Mouse (Mus musculus) retina, adult 2 months (tissue): ENCODE data around the gene Tssk4.

Source experiments
- DNase-seq: peaks from one replicate; pipeline ENCODE4 v3.0.0-alpha.2; 2012; ENCODE audit warnings: low read depth, low spot score

Gene Tssk4

DNA sequence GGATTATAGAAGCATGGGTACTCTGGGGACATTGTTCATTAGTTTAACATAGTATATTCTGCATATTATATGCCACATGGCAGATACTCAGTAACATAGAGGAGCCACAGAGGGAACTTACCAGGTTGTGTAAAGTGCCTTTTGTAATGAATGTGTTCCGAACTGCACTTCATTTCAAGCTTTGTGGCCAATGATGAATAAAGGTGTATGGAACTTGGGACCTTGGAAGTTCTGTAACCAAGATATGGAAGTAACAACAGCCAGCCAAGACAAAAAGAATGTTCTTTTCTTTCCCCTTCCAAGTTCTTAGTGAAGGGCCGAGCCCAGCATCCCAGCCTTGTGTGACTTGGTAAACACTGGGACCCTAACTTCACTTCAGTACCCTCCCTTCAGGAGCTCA is at the start of gene Tssk4:
Tssk4 (plus strand) TSS at position 301 of the 400 bp plus-strand sequence.
- no peak for DNase-seq

DNA sequence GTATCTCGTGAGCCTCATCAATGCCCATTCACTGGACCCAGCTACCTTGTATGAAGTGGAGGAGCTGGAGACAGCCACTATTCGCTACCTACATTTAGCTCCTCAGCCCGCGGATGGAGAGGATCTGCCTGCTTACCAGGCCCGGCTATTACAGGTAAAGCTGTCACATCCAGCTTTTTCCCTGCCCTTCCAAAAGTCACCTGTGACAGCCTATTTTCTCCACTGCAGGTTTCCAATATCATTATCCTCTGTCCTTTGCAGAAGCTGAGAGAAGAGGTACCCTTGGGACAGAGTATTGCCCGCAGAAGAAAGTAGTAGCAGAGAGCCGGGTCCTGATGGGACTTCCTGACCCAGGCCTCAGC is 46.7 kb upstream of the Tssk4 start, which contains the start of gene Irf9:
Irf9 (plus strand) TSS at position 301 of the 362 bp plus-strand sequence.
- DNase-seq, result no peak

DNA sequence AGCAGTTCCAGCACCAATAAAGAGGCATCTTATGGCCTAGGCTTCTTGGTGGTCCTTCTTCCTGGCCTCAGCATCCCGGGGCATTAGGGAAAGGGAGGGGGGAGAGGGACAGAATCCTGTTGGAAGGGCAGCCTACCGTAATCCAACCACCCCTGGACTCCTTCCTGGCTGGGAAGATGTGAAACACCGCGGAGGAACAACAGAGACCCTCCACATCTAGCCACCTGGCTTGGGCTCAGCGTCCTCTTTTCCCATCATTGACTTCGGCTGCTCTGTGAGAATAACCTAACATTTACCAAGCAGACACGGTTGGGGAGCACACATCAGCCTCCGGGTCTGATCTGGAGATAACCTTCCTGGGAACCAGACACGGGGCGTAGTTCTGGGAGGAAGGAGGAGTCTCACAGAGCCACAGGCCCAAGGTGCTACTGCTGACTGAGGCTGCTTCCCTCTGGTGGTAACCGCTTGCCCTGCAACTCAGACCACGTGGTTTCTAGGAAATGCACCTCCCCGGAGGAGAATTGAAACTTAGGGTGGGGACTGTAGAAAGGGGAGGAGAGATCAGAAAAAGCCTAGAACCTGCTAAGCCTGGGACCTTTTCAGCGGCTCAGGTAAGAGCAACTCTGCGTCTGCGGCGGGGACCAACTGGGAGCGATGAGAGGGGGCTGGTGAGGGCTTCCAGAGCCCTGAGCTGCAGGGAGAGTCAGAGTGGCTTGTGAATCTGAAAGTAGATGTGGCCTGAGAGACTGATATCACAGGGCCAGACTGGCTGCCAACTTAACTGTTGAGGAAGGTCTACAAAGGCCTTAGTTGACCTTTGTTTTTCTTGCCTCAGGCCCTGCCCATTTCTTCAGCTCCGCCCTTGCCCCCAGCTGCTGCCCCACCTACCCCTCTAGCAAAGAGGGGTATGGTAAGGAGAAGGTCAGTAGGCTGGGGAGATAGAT is 46.1 kb upstream of the Tssk4 start:
- peak; percentile 60 for DNase-seq

DNA sequence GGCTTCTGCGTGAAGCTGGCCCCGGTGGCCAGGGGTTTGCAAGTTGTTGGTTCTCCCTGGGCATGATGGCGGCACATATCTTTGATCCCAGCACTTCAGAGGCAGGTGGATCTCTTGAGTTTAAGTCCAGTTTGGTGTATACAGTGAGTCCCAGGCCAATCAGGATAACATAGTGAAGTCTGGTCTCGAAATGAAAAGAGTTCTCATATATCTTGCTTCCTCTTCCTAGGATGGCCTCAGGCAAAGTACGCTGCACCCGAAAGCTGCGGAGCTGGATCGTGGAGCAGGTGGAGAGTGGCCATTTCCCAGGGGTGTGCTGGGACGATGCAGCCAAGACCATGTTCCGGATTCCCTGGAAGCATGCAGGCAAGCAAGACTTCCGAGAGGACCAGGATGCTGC is 45.2 kb upstream of the Tssk4 start:
- no peak for DNase-seq

DNA sequence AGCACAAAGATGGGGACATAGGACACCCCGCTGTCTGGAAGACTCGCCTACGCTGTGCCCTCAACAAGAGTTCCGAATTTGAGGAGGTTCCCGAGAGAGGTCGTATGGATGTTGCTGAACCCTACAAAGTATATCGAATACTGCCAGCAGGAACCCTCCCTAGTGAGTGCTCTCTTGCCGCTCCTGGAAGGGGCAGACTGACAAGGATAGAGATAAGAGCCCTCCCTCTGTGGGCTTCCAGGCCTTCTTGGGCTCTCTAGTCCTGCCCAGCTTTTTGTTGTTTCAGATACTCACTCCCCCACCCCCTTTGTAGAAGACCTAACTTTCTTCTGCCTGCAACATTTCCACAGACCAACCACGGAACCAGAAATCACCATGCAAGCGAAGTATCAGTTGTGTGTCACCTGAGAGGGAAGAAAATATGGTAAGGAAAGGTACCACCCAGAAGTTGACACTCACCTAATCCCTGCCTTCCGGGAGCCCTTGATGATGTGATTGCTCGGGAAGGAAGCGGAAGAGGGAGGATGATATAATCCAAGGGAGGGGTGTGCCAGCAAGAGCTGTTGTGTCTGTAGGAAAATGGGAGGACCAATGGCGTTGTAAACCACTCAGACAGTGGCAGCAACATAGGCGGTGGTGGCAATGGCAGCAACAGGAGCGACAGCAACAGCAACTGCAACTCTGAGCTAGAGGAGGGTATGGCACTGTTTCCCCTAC is 44.1 kb upstream of the Tssk4 start:
- no peak for DNase-seq

DNA sequence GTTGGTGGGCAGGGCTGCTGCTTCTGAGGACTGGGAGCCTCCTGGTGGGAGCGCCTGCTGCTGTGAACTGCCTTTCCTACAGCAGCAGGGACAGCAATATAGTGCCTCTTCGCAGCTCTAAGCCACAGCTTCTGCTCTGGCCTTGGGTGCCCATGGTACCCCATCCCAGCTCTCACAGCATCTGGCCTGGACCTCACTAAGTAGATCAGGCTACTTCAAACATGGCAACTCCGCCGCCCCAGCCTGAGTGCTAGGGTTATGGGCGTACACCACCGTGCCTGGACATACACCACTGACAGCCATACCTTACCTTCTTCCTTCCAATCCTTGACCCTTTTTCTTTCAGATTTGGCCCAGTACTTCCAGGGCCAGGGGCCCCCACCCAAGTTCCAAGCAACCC is 41.6 kb upstream of the Tssk4 start:
- no peak for DNase-seq

DNA sequence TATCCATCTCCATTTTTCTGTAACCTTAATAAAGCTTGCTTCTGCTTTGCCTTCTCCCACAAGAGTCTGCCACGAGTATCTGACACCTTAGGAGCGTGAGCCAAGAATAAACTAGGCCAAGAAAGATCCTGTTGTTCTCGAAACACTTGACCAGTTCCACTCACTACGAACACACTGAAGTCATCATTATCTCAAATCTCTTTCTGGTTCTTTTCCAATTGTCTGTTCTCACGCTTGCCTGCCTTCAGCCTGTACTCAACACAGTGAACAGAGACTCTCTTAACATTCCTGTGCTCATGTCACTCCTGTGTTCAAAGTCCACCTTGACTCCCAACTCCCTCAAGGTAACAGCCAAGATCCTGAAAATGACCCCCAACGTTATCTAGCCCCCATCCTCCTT is 36.6 kb upstream of the Tssk4 start:
- DNase-seq, result no peak

DNA sequence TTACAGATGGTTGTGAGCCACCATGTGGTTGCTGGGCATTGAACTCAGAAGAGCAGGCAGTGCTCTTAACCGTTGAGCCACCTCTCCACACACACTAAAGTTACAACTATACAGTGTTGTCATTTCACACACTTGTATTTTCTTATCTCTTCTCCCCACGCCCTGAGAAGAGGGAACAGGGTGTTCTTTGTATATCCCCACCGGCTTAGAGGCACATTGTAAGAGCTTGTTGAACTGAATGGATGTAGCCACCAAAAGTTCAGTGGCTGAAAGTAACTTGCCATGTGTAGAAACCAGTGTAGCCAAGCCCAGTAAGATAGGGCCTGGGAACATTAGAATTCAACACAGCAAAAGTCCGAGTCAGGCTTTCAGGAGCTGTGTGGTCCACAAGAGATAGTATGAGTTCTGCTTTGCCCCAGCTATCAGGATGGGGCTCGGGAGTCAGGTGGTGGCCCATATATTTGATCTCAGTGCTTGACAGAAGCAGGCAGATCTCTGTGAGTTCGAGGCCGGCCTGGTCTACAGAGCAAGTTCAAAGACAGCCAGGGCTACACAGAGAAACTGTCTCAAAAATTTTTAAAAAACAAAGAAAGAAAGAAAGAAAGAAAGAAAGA is 35.3 kb upstream of the Tssk4 start:
- no peak for DNase-seq

DNA sequence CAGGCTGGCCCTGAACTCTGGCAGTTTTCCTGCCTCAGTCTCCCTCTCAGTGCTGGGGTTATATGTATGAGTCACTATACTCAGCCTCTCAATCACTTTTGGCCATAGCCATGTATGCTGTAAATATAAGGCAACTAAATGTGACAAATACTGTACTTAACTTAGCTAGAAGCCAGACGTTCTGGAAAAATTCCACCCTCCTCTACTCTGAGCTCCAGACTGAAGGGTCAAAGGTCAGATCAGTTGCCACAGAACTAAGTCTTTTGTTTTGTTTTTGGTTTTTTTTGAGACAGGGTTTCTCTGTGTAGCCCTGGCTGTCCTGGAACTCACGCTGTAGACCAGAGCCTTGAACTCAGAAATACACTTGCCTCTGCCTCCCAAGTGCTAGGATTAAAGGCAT is 34.1 kb upstream of the Tssk4 start:
- no peak for DNase-seq

DNA sequence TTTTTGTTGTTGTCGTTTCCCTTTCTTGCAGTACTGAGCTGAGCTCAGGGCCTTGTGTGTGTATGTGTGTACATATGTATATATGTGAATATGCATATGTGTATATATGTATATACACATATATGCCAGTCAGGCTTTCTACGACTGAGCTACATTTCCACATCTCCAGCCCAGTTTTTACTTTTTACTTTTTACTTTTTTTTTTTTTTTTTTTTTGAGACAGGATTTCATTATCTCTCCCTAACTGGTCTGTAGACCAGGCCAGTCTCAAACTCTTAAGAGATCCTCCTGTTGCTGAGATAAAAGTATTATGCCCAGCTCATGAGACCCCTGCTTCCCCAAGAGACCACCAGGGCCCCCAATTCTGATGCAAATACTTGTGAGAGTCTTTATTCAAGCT is 33.1 kb upstream of the Tssk4 start:
- DNase-seq, result no peak

DNA sequence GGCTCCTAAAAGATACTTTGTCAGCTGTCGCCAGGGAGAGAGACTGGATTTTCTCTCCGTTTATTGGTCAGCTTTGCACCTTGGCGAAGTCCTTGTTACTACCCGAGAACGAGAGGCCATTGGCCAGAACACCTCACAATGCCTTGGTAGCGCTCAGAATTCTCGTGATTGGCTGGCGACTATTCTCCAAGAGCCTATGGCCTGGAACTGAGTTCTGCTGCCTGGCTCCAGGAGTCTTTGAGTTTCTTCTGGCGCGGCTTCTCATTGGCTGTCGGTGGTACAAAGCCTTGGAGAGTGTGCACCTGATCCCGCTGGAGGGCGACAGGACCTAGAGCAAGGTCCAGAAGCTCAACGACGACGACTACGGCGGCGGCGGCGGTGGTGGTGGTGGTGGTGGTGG is 32.2 kb upstream of the Tssk4 start, which contains the start of gene Rec8:
Rec8 (plus strand) TSS at position 216 of the 400 bp plus-strand sequence.
- no peak for DNase-seq

DNA sequence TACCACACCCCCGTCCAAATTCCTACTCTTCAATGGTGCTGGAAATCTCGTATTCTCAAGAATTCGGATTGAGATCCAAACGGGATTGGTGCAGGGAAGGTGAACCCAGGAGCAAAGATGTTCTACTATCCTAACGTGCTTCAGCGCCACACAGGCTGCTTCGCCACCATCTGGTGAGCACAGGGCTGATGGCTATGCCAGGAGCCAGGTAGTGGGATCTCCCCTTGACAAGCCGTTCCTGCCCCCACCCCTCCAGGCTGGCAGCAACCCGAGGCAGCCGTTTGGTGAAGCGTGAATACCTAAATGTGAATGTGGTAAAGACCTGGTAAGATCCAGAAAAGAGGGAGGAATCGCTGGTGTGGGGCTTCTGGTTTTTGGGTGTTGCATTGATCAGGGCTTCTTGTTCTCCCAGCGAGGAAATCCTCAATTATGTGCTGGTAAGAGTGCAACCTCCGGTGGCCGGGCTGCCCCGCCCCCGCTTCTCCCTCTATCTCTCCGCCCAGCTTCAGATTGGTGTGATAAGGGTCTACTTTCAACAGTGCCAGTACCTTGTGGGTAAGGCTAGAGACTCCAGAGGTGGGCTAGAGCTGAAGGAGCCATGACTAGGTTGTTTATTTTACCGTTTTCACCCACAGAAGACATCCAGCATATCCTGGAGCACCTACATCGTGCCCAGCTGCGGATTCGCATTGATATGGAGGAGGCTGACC is 31.3 kb upstream of the Tssk4 start:
- no peak for DNase-seq

DNA sequence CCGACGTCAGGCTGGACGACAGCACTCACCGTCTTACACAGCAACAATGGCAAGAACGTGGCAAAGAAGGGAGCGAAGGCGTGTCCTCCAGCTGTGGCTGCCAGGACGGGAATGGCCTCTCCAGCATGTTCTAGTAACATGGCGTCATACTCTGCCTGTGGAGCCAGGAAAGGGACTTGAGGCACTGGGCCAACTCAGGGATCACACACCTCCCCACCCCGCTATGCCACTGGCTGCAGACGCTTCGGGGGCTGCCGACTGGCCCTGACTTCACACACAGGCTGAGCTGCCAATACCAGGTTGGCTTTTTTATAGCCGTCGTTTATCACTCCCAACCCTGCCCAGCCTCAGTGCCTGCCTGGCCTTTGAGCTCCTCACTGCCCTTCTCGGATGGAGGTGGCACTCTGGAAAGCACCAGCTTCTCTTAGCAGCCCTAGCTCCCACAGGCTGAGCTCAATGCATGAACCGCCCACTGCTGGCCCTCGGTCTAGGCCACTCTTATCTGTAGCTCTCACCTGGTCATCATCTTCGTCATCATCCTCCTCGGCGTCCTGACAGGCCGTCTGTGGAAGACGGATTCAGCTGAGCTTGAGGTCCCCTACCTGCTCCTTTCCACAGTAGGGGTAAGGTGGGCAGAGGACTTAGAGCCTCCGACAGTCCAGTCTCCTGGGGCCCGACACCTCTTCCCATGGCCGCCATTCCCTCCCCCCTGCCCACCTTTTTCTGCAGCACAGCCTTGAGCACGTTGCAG is 21.7 kb upstream of the Tssk4 start:
- DNase-seq, result no peak

DNA sequence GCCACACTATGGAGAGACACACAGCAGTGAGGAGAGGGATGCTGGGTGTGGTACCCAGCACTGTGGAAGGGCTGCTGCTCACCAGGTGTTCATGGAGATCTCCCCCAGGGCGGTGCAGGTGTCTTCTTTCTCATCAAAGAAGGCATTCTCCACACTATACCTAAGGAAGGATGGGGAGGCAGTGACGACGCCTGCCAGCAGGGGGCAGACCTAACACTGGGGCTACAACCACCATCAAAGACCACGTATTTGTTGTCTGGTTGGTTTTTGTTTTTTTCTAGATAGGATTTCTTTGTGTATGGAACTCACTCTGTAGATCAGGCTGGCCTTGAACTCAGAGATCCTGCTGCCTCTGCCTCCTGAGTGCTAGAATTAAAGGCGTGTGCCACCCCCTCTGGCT is 20.7 kb upstream of the Tssk4 start:
- no peak for DNase-seq

DNA sequence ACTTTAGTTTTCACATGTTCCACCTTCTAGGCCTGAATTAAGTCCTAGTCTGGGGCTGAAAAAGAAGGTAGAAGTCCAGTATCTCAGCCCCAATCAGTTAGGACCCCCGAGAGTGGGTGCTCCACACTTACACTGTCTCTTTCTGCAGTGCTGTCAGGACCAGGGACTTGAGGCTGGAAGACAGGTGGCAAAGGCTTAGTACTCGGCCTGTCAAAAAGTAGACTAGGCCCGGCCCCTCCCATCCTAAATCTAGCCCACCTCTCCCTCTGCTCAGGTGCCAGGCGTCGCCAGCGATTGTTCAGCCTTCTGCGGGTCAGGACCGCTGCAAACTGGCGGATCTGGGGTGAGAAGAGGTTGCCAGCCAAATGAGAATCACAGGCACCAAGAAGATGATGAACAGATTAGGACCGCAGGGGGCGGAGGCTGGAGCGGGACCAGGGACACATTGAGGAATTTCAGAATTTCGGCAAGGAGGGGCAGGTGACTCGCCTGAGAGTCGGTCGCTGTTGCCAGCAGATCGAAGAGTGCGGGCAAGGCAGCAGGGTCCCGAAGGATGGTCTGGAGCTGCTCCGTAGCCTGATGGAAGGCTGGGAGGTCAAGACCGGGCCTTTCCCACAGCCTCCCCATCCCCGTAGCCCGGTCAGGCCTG is 15.0 kb upstream of the Tssk4 start:
- no peak for DNase-seq

DNA sequence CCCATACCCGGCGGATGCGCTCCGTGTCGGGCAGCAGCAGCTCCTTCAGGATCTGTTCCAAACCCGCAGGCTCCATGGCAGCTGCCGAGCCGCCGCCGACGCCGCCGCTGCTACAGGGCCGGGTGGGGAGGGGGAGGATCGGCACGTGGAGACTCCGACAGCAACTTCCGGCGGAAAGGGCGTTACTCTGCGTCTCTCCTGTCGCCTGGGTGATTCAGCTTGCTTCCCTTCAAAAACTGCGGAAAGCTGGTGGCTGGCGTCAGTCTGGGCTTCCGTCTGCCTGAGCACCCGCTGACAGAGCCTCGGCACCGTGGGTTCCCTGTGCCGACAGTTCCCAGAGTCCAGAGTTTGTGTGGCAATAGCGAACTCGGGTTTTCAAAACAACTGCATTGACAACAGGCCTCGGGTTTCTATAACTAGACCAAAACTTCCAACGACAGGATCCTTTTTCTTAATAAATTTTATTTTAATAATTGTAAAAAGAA is 14.4 kb upstream of the Tssk4 start, which contains the start of gene Ipo4:
Ipo4 (minus strand) TSS at position 435 of the 485 bp plus-strand sequence.
- peak; percentile 70 for DNase-seq

DNA sequence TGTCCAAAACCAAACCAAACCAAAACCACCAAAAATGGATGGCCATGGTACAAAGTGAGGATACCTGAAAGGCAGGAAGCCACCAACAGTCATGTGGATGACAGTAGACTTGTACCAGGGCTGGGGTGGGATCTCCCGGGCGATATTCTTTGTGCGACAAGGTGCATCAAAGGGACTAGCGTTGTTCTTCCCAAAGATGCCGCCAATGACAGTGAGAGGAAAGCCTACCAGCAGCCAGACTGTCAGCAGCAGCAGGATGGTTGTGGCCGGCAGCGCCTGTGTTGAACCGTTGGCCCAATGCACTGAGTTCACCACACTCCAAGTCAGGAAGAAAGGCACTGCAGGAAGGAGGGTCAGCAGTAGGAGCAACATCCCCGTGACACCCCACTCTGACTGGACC is 12.2 kb upstream of the Tssk4 start, which contains the start of gene Gm49378:
Gm49378 (minus strand) TSS at position 101 of the 400 bp plus-strand sequence.
- DNase-seq, result no peak

DNA sequence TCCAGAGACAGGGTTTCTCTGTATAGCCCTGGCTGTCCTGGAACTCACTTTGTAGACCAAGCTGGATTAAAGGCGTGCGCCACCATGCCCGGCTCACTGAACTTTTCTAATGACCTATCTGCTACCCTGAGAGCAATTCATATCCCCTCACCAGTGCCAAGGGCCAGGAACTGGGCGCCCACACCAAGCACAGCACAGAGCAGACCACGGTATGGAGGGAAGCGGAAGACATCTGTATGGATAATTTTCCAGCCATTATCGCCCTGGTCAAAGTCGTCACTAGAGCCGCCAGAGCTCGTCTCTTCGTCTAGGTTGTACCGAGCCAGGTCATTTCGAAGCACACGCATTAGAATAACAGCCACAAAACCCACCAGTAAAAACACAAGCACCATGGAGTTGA is 9.2 kb upstream of the Tssk4 start:
- DNase-seq, result no peak

DNA sequence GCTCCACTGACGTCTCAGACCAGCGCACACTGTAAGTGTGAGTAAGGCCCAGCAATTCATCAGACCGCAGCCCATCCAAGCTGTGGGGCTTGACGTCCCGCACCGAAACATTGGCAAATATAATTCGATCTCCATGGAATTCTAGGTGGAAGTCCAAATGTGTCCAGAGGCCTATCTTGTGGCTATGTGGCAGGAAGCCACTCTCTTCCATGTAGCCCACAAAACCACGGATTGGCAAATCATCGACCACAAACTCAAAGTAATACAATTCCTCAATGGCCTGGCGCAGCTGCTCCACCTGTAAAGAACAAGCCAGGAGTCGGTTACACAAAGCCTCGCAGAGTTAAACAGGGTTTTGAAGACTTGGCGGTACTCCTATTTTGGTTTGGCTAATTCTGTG is 8.7 kb upstream of the Tssk4 start:
- DNase-seq, result no peak

DNA sequence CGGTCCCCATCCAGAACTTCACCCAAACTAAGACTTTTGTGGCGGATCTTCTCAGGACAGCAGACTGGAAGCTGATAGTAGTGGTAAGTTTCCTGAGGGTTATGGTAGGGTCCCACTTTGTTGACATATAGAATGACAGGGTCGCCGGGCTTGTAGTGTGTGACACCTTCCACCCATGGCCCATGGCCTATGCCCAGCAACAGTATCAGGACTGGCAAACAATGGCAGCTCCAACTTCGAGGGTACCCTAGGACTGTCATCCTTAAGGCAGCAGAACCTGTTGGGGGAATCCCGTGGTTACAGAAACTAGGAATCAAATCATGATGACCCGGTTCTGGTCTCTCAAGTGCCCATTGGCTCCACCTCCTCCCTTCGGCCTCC is 7.3 kb upstream of the Tssk4 start:
- DNase-seq, result no peak
